Mouse (Mus musculus) liver (tissue): ENCODE results near the gene Syp.

Experiments used
- DNase-seq: peaks from one replicate; pipeline ENCODE4 v3.0.0-alpha.2; 2020; ENCODE audit warnings: mixed read lengths

Syp gene

DNA sequence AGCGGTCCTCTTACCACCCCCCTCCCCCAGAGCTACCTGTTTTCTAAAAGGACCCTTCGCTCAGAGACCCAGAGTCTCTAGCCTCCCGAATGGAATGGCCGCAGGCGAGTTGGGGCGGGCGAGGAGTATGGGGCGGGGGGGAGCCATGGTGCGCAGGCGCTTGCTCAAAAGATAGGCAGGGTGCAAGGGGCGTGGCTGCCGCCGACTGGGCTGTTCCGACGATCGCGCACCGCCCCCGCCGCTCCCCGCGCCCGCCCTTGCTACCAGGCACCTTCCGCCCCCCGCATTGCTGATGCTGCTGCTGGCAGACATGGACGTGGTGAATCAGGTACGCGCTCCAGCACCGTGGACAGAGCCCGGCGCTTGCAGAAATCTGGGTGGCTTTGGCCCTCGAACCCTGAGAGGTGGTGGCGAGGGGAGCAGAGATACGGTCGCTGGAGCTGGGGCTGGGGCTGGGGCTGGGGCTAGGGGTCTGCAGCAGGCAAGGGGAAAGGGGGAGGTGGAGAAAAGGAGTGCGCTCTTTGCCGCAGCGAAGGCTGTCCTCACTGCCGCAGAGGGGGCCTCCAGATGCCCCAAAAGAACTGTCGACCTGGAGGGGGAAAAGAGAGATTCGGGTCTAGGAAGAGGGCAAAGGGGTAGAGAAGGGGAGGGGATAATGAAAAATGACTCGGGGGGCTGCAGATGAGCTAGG, at the start of gene Syp:
Gene Syp (plus strand): TSS at position 71 of the 691 bp plus-strand sequence.
- peak; percentile 89 for DNase-seq

GRCm38 (mm10) chrX:7595371-7595770, 42.9 kb upstream of the Syp start:
- no peak for DNase-seq

DNA sequence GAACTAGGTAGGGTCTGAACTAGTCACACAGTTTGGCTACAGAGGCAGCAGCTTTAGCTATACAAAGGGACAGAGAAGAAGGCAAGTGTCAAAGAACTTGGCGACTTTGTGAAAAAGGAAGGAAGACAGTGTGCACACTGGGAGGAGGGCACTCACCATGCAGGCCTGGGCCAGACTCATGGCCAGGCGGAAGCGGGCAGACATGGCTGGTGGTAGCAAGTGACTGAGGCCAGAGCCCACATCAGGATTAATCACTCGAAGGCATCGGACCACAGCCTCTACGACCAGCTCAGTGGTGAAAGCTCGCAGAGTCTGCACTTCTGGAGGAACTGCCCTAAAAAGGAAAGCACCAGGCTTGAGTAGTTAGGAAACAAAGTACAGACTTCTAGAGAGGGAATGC, 34.3 kb upstream of the Syp start:
- no peak for DNase-seq

- peak; percentile 83 for DNase-seq
Observed at GRCm38 (mm10) chrX:7604879-7605574, 33.2 kb upstream of the Syp start, which contains the start of gene Ccdc22. Gene Ccdc22 (minus strand): TSS chrX:7605517.

- no peak for DNase-seq
Observed at GRCm38 (mm10) chrX:7605575-7605941, 32.7 kb upstream of the Syp start.

DNA sequence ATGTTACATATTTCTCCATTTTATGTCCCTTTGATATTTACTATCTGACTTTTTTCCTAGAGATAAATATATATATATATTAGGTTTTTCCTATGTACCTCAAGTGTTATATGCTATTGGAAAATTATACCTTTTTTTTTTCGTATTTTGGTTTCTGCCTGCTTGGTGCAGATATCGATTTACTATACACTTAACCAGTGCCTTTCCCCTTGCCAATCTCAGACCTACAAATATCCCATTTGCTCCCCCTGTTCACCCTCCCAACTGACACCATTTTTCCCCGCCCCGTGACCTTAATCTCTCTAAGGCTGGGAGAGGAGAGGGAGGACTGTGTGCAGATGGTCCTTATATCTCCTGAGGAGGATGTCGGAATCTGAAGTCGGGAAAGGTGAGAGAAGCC, 31.5 kb upstream of the Syp start, which contains the start of gene Cacna1f:
Gene Cacna1f (plus strand): TSS at position 301 of the 400 bp plus-strand sequence.
- DNase-seq = no peak

GRCm38 (mm10) chrX:7610035-7610434, 28.2 kb upstream of the Syp start:
- no peak for DNase-seq

DNA sequence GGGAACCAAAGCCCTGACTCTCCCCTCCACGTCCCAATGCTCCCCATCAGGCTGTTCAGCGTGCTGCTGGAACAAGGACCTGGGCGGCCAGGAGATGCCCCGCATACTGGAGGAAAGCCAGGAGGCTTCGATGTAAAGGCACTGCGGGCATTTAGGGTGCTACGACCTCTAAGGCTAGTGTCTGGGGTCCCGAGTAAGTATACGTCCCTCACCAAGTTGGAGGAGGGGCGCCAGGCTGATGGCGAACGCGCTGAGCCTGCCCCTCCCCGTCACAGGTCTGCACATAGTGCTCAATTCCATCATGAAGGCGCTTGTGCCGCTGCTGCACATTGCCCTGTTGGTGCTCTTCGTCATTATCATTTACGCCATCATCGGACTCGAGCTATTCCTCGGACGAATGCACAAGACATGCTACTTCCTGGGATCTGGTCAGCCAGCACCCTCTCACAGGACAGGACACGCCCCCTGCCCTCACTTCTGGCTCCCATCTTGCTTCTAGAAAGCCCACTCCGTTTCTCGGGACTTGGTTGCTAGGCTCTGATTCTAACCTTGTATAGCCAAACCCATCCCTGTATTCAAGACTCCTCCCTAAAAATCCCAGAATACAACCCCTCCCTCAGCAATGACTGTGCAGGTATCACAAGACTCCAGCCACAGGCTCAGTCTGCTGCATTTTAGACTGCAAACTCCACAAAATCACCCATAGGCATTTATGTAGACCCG, 27.6 kb upstream of the Syp start:
- no peak for DNase-seq

GRCm38 (mm10) chrX:7617889-7618551, 20.3 kb upstream of the Syp start:
- DNase-seq = no peak

- no peak for DNase-seq
Observed at GRCm38 (mm10) chrX:7632560-7632959, 5.7 kb upstream of the Syp start.

DNA sequence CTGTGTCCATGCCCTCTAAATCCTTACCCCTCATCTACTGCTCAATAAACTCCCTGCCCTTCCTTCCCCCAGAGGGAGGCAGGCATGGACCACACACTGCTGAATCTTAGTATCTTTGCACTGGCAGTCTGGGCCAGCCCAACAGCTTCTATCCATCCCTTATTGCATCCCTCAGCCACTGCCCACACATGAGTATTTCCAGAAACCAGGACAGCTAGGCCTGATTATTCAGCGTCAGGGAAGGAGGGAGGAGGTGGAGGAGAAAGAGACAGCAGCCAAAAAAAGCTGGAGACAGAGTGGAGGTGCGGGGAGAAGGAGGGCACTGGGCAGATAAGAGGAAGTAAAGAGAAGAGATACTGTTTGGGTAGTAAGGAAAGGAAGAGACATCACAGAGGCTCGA, 3.2 kb upstream of the Syp start:
- no peak for DNase-seq

DNA sequence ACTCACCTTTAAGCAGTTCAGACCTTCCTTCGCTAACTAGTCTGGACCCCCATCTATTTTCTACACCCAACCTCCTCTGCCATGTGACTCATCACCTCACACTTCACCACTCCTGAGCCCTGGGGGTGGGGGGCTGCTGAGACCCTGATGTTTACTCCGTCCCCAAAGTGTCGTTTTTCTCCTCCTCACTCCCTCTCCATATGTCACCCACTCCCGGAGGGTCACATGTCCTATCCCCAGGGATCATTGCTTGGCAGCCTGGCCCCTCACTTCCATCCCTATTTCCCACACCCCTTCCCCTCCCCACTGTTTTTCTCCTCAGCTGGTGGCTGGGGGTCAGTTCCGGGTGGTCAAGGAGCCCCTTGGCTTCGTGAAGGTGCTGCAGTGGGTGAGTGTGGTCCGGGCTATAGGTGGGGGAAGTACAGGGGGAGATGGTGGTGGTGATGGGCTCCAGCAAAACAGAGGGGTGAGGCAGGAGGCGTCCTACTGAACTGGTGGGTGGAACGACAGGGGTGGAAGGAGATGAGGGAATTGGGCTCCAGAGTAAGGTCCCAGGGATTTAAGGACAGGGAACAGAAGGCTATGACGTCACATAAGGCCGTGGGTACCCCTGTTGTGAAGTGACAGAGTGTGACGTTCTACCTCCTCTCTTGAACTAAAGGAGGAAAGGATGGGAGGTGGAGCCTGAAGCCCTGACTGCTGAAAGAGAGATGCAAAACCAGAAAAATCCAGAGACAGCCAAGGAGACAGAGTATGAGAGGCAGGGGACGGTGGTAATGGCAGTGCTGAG, 1.5 kb downstream of the Syp start:
- no peak for DNase-seq

DNA sequence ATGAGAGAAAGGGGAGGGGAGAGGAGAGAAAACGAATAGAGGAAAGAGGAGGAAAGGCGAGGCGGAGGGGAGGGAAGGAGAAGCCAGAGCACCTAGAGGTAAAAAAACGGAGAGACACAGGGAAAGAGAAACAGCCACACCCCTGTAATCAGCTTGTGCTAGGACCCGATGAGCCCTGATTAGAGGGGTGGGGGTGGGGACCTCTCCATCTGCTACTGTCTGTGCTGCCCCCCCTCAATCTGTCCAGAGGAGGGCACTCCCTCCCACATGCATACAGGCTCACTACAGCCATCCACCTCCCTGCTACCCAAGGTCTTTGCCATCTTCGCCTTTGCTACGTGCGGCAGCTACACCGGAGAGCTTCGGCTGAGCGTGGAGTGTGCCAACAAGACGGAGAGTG, 2.5 kb downstream of the Syp start:
- peak; percentile 12 for DNase-seq

DNA sequence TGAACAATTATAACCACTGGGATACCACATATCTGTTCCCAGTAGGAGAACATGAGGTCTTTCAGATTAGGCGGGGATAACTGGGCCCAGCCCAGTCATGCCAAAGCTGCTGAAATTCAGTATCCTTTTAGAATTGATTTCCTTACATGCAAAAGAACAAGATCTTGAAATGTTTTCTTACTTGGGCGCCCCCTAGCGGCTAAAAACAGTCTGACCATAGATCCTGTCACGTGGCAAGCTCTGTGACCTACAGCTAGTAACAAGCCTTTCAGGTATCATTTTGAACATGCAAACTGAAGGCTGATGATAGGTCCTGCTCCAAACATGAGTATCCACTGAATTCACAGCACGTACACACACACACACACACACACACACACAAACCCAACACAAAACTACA, 7.1 kb downstream of the Syp start:
- DNase-seq = peak; percentile 82

DNA sequence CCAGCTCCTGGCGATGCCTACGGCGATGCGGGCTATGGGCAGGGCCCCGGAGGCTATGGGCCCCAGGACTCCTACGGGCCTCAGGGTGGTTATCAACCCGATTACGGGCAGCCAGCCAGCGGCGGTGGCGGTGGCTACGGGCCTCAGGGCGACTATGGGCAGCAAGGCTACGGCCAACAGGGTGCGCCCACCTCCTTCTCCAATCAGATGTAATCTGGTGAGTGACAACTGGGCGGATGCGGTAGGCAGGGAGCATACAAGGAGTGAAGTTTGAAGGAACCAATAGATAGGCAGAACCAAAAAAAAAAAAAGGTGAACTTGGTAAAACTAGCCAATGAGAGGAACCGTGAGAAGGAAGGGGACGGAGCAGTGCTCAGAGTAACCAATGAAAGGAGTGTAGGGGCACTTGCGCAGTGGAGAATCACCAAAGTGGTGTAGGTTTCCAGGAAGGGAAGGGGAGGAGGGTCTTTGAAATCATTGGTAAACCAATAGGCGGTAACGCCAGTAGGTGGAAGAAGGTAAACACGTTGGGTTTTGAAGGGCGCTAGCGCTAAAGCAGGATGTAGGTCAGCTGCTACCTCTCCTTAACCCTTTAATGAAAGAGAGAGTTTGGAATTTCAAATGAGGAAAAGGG, 10.5 kb downstream of the Syp start:
- DNase-seq = peak; percentile 90

GRCm38 (mm10) chrX:7657221-7657639, 19.0 kb downstream of the Syp start, which contains the start of gene Prickle3:
Gene Prickle3 (plus strand): TSS chrX:7657260.
- DNase-seq = peak; percentile 44

- peak; percentile 25 for DNase-seq
Observed at GRCm38 (mm10) chrX:7658031-7658784, 19.9 kb downstream of the Syp start.

- no peak for DNase-seq
Observed at GRCm38 (mm10) chrX:7658785-7659589, 20.7 kb downstream of the Syp start.

DNA sequence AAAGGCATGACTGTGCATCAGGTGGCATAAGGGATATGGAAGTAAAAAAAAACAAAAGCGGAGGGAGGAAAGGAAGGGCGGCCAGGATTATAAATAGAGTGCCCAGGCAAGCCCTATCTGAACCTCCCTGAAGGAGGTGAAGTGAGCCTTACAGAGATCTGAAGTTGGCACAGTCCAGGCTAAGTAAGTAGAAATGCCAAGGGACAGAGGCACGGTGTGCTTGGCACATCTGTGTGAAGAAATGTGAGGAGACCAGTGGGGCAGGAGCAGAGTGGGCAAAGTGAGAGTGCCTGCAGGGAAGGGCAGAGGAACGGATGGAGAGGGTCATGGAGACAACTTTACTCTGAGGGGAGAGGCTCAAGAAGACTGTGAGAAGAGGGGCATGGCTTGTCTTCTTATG, 22.8 kb downstream of the Syp start:
- no peak for DNase-seq

DNA sequence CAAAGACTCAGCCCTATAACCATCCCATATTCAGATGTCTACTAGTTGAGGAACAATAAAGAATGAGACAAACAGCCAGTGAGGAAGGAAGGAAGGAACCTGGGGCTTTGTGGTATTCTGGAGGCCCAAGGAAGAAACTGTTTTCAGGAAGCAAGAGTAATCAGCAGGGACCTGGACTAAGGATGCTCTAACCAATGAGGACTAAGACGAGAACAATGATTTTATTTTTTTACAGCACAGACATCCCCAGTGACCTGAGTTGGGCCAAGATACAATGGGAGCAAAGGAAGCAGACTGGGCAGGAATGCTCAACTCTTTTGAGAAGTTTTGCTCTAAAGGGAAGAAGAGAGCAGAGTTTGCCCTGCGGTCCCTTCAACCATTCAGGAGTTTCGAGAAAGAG, 24.7 kb downstream of the Syp start:
- DNase-seq = no peak
